Mouse (Mus musculus) forebrain, postnatal 0 days (tissue): Measurements from ENCODE around the gene Mob1a. TPM values are rescaled to one million over a fixed set of nuclear protein-coding genes. Genes with fewer than 3 reads are reported as not detected.

Source experiments
- ATAC-seq: fragments of 200-750 bp; cut with Nextera tagmentation; 2 replicates; pipeline ENCODE4 v1.8.0; 2017; ENCODE audit warnings: mild to moderate bottlenecking, moderate library complexity
- DNase-seq: peaks from one replicate; pipeline ENCODE4 v3.0.0-alpha.2; 2015
- H3K27ac ChIP-seq: fragments of 300-500 bp; sonication (generic); 2 replicates; pipeline ENCODE4 v1.5.1; 2014; ENCODE audit warnings: low read depth, mild to moderate bottlenecking, antibody characterized with exemption, low read length, moderate library complexity, mixed read lengths
- H3K27me3 ChIP-seq: fragments of 300-500 bp; sonication (generic); 2 replicates; pipeline ENCODE4 v1.6.1; 2014; ENCODE audit warnings: mild to moderate bottlenecking, low read length, mixed read lengths; ENCODE audit not compliant: insufficient read depth
- H3K36me3 ChIP-seq: fragments of 300-500 bp; sonication (generic); 2 replicates; pipeline ENCODE4 v1.6.1; 2014; ENCODE audit warnings: mild to moderate bottlenecking, moderate library complexity; ENCODE audit not compliant: insufficient read depth
- H3K4me1 ChIP-seq: fragments of 300-500 bp; sonication (generic); 2 replicates; pipeline ENCODE4 v1.6.1; 2014; ENCODE audit warnings: antibody characterized with exemption; ENCODE audit not compliant: insufficient read depth
- H3K4me2 ChIP-seq: fragments of 300-500 bp; sonication (generic); 2 replicates; pipeline ENCODE4 v1.6.1; 2014; ENCODE audit warnings: low read depth, mild to moderate bottlenecking, moderate library complexity
- H3K4me3 ChIP-seq: fragments of 300-500 bp; sonication (generic); 2 replicates; pipeline ENCODE4 v1.5.1; 2014; ENCODE audit warnings: low read depth, low read length, mixed read lengths
- H3K9ac ChIP-seq: fragments of 300-500 bp; sonication (generic); 2 replicates; pipeline ENCODE4 v1.6.1; 2014; ENCODE audit warnings: mild to moderate bottlenecking
- H3K9me3 ChIP-seq: fragments of 300-500 bp; sonication (generic); 2 replicates; pipeline ENCODE4 v1.6.1; 2016; ENCODE audit warnings: low read length
- CTCF ChIP-seq: sonication (generic); IDR thresholded peaks from 2 replicates; pipeline ENCODE4 v1.5.1; 2016; ENCODE audit warnings: antibody characterized with exemption, control low read depth, low read depth
- WGBS: fragments of 180-500 bp; shearing (Covaris S2); extraction: QIAGEN DNeasy Blood & Tissue Kit; methylation state at CpG from one replicate; pipeline ENCODE4 v1.1.7; 2014; 5-methylcytosine and 5-hydroxymethylcytosine counted together
- polyA plus RNA-seq: library from polyadenylated mRNA; unstranded; fragments of >200 nt; fragmentation: Nextera tagmentation; extraction: Ambion mirVana; gene quantifications from 2 replicates; pipeline ENCODE4 v1.2.1, GENCODE M21; 2015
- total RNA-seq: library from RNA; depleted of rRNA; stranded (reverse); fragments of >200 nt; gene quantifications from 2 replicates; pipeline ENCODE4 v1.2.3, GENCODE M21; 2014

The Mob1a gene
- total and polyA plus RNA-seq, 2 experiments from 2014 or later, result 9.5 to 31.0 TPM

- no peaks in the 10 kb centered on the region for H3K27me3 ChIP-seq
- H3K27ac ChIP-seq, result peak overlapping the region; percentile 24
- under 1% methylated on average over 52 of the region's 52 CpGs for WGBS
- 0 out of 2 replicates have a peak, but pooled peaks cover under 1% of the 10 kb centered on the region for H3K36me3 ChIP-seq
- peak; percentile 100 for ATAC-seq
- peak; percentile 95 for DNase-seq
- H3K9ac ChIP-seq, result peak overlapping the region; percentile 70
- peak; percentile 79 for TF ChIP-seq CTCF
- H3K9me3 ChIP-seq, result no peaks in the 10 kb centered on the region
- peak overlapping the region; percentile 58 for H3K4me3 ChIP-seq
- peak overlapping the region; percentile 58 for H3K4me2 ChIP-seq
- H3K4me1 ChIP-seq, result 0 out of 2 replicates have a peak, but pooled peaks cover 4% of the 10 kb centered on the region
Measured at GRCm38 (mm10) chr6:83317108-83317741, 8.6 kb upstream of the Mob1a start.

- no peak overlapping the region for H3K4me3 ChIP-seq
- no peaks in the 10 kb centered on the region for H3K9me3 ChIP-seq
- no peaks in the 10 kb centered on the region for H3K27me3 ChIP-seq
- no peak for TF ChIP-seq CTCF
- DNase-seq (no peak), ATAC-seq (no peak)
- H3K36me3 ChIP-seq, result no peaks in the 10 kb centered on the region
- no peak overlapping the region for H3K4me2 ChIP-seq
- H3K9ac ChIP-seq, result no peak overlapping the region
- WGBS, result 76% methylated on average over 1 of the region's 1 CpGs
- no peak overlapping the region for H3K27ac ChIP-seq
- peaks cover 3% of the 10 kb centered on the region for H3K4me1 ChIP-seq
Measured at GRCm38 (mm10) chr6:83321927-83322326, 3.9 kb upstream of the Mob1a start.

GRCm38 (mm10) chr6:83322794-83323193, 3.0 kb upstream of the Mob1a start:
- no peaks in the 10 kb centered on the region for H3K36me3 ChIP-seq
- H3K27me3 ChIP-seq, result no peaks in the 10 kb centered on the region
- DNase-seq (no peak), ATAC-seq (no peak)
- H3K9me3 ChIP-seq, result no peaks in the 10 kb centered on the region
- no peak overlapping the region for H3K27ac ChIP-seq
- no peak overlapping the region for H3K4me3 ChIP-seq
- TF ChIP-seq CTCF, result no peak
- H3K9ac ChIP-seq, result no peak overlapping the region
- 59% methylated on average over 2 of the region's 2 CpGs for WGBS
- H3K4me2 ChIP-seq, result no peak overlapping the region
- H3K4me1 ChIP-seq, result peaks cover 8% of the 10 kb centered on the region

- Histone ChIP-seq H3K36me3 (no peaks in the 10 kb centered on the region; the same call in 1 of the 2 replicates), H3K4me2 (no peak overlapping the region), H3K9ac (no peak overlapping the region), H3K4me3 (no peak overlapping the region), H3K27me3 (no peaks in the 10 kb centered on the region), H3K9me3 (no peaks in the 10 kb centered on the region), H3K27ac (no peak overlapping the region), H3K4me1 (peaks cover 8% of the 10 kb centered on the region)
- no peak for ATAC-seq
- TF ChIP-seq CTCF, result no peak
- DNase-seq, result no peak
- WGBS, result 75% methylated on average over 8 of the region's 8 CpGs
Measured at GRCm38 (mm10) chr6:83323652-83324419, 2.0 kb upstream of the Mob1a start.

GRCm38 (mm10) chr6:83326394-83326736, 549 bp downstream of the Mob1a start:
- Histone ChIP-seq H3K27ac (peak overlapping the region; percentile 89), H3K4me2 (peak overlapping the region; percentile 70), H3K27me3 (no peaks in the 10 kb centered on the region), H3K9me3 (no peaks in the 10 kb centered on the region), H3K9ac (peak overlapping the region; percentile 92), H3K4me1 (peaks cover 8% of the 10 kb centered on the region), H3K36me3 (peaks cover 13% of the 10 kb centered on the region), H3K4me3 (peak overlapping the region; percentile 90)
- no peak for ATAC-seq
- WGBS, result 4% methylated on average over 6 of the region's 6 CpGs
- 0 out of 2 replicates have a peak, but pooled peaks have one; percentile 7 for TF ChIP-seq CTCF
- no peak for DNase-seq

GRCm38 (mm10) chr6:83326761-83327160, 945 bp downstream of the Mob1a start:
- Histone ChIP-seq H3K27me3 (no peaks in the 10 kb centered on the region), H3K27ac (no peak overlapping the region), H3K36me3 (peaks cover 17% of the 10 kb centered on the region), H3K4me2 (peak overlapping the region; percentile 70), H3K9me3 (no peaks in the 10 kb centered on the region), H3K4me3 (peak overlapping the region; percentile 90), H3K9ac (peak overlapping the region; percentile 92), H3K4me1 (peaks cover 8% of the 10 kb centered on the region)
- WGBS, result 68% methylated on average over 6 of the region's 6 CpGs
- no peak for ATAC-seq
- no peak for TF ChIP-seq CTCF
- no peak for DNase-seq

- no peak overlapping the region for H3K27ac ChIP-seq
- TF ChIP-seq CTCF, result 0 out of 2 replicates have a peak, but pooled peaks have one; percentile 22
- H3K4me1 ChIP-seq, result peaks cover 8% of the 10 kb centered on the region
- H3K4me2 ChIP-seq, result no peak overlapping the region
- H3K9ac ChIP-seq, result no peak overlapping the region
- H3K4me3 ChIP-seq, result no peak overlapping the region
- DNase-seq (no peak), ATAC-seq (no peak)
- WGBS, result 93% methylated on average over 3 of the region's 3 CpGs
- no peaks in the 10 kb centered on the region for H3K27me3 ChIP-seq
- no peaks in the 10 kb centered on the region for H3K9me3 ChIP-seq
- H3K36me3 ChIP-seq, result peaks cover 26% of the 10 kb centered on the region
Measured at GRCm38 (mm10) chr6:83327591-83328190, 1.9 kb downstream of the Mob1a start.
